Mouse (Mus musculus) urinary bladder, postnatal 25 days (tissue): Measurements from ENCODE around the gene Gm12216.
"Not testable (repeated sequence)": the region's sequence is repeated elsewhere in the genome, so short reads cannot be mapped to it uniquely, and the experiment has no call there.

ENCODE experiments used
- DNase-seq: peaks from one replicate; pipeline ENCODE4 v3.0.0; 2022; ENCODE audit warnings: low spot score

The Gm12216 gene

GRCm38 (mm10) chr11:53770125-53770791, 88.8 kb downstream of the Gm12216 start:
- peak; percentile 70 for DNase-seq

DNA sequence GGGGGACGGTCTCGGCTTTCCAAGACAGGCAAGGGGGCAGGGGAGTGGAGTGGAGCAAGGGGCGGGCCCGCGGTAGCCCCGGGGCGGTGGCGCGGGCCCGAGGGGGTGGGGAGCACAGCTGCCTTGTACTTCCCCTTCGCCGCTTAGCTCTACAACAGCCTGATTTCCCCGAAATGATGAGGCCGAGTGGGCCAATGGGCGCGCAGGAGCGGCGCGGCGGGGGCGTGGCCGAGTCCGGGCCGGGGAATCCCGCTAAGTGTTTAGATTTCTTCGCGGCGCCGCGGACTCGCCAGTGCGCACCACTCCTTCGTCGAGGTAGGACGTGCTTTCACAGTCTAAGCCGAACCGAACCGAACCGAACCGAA, 89.3 kb downstream of the Gm12216 start, which contains the start of gene Irf1:
Irf1 (plus strand) TSS at position 255 of the 365 bp plus-strand sequence.
- peak; percentile 94 for DNase-seq

DNA sequence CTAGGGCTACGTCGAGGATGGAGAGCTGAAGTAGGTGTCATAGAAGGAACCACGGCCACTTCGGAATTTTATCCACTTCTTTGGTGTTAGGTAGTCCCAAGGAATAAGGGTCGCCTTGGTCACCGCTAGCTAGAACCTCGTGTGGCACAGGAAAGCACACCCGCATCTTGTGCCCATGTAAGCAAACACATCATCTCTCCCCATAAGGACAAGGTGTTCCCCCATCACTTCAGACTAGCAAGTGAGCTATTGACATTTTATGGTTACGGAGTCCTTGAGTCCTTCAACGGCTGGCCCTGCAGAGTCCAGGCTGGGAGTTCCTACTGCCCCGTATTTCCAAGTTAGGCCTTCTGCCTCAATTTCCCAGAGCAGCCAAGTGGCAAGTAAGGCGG, 89.9 kb downstream of the Gm12216 start:
- DNase-seq, result no peak

GRCm38 (mm10) chr11:53768422-53769184, 90.5 kb downstream of the Gm12216 start:
- DNase-seq, result no peak

- no peak for DNase-seq
Measured at GRCm38 (mm10) chr11:53764581-53764980, 94.5 kb downstream of the Gm12216 start.

GRCm38 (mm10) chr11:53763496-53764140, 95.4 kb downstream of the Gm12216 start:
- DNase-seq, result peak; percentile 85

- DNase-seq, result peak; percentile 81
Measured at GRCm38 (mm10) chr11:53762827-53763495, 96.1 kb downstream of the Gm12216 start.

GRCm38 (mm10) chr11:53762426-53762825, 96.6 kb downstream of the Gm12216 start:
- no peak for DNase-seq

DNA sequence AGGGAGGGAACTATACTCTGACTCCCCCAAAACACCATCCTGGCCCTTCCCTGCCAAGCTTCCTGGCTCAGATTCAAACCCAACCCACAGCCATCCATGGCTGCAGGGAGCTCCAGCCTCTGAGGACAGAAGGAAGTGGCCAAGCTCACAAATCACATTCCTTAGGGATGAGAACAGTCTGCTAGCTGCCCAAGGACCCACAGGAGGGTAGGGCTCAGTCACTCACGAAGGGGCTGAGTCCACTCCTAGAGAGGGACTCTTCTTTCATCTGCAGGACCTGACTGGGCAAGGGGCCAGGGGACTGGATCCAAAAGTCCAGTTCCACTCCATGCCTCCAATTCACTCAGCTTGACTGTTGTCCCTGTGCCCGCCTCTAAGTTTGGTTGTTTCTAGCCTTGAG, 97.2 kb downstream of the Gm12216 start:
- DNase-seq, result peak; percentile 48

DNA sequence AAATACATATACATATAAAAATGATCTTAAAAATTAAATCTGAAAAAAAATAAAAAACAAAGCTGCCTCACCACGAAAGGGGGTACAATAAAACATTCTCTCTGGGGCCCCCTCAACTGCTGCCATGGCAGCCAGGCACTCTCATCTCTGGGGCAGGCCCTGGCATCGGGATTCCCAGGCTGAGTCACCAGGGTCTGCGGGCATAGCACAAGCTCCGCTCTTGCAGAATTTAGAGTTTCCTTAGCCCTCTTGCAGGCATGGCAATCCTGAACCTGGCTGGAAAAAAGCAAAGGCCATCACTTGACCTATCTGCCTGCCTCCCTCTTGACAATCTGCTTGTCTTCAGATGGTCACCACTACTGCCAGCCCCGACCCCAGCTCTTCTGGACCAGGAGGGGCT, 97.8 kb downstream of the Gm12216 start:
- no peak for DNase-seq

DNA sequence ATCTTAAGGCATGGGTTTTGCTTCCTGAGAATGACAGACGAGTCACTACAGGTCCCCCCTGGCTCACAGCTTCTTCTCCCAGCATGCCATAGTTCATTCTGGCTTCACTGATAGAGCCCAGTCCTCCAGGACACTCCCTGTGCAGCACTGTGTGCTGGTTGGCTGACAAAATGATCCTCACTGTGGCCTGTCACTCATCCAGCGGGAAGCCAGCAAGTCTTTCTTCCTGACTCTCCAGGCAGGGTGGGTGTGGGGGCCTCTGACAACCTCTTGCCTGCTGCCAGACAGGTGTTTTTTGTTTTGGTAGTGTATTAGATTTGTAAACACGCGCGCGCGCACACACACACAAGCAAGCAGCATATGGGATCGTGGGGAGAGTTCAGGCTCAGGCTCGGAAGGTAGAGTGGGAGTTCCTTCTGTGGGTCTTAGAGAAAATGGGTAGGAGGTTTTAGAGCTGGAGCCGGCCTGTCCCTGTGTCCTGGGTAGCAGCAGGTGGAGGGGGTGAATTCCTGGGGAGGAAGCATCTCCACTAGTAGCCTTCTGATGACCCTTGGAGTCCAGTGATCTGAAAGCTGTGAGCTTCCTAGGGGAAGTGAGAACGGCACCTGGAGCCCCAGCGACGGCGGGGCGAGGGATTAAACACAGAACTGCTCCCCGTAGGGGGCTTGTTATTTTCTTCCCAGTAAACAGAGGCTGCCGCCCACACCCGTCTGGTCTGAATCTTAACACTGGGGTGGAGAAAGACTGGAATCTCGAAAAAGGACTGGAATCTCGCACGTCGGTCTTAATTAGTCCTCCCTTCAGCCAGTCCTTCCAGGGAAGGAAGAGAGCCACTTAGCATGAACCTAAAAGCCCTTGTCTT, 99.3 kb downstream of the Gm12216 start:
- no peak for DNase-seq

- no peak for DNase-seq
Measured at GRCm38 (mm10) chr11:53758791-53759351, 100.2 kb downstream of the Gm12216 start.

GRCm38 (mm10) chr11:53758033-53758432, 101.0 kb downstream of the Gm12216 start:
- DNase-seq, result not testable (repeated sequence)

- DNase-seq, result no peak
Measured at GRCm38 (mm10) chr11:53757612-53758011, 101.4 kb downstream of the Gm12216 start.

- DNase-seq, result no peak
Measured at GRCm38 (mm10) chr11:53755011-53755595, 104.0 kb downstream of the Gm12216 start.

- no peak for DNase-seq
Measured at GRCm38 (mm10) chr11:53749716-53750352, 109.2 kb downstream of the Gm12216 start.

DNA sequence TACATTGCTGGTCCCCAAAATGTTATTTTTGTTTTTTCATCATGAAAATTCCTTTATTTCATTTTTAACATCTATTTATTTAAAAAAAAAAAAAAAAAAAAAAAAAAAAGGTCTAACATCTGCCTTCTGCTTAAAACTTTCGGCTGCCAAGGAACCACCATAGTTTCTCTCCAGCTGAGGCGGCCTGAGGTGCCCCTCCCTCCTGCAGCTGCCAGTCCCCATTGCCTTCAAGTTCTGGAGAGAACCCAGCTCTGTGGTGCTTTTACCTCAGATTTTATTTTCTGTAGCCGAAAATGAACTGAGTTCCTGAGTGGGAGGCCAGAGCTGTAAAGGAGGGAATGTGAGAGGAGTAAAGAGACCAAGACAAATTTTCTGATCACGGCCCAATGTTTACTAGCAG, 109.8 kb downstream of the Gm12216 start:
- no peak for DNase-seq

- no peak for DNase-seq
Measured at GRCm38 (mm10) chr11:53748614-53749013, 110.4 kb downstream of the Gm12216 start.

- DNase-seq, result no peak
Measured at GRCm38 (mm10) chr11:53747985-53748384, 111.1 kb downstream of the Gm12216 start.

DNA sequence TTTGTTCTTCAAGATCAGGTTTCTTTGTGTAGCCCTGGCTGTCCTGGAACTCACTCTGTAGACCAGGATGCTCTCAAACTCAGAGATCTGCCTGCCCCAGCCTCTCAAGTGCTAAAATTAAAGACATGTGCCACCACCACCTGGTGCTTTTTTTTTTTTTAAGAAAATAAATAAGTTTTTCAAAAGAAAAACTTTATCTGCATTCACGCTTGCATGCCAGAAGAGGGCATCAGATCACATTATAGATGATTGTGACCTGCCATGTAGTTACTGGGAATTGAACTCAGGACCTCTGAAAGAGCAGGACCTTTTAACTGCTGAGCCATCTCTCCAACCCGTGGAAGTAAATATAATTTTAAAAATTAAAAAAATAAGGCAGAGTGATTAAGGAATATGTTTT, 113.8 kb downstream of the Gm12216 start:
- no peak for DNase-seq
